Mouse (Mus musculus) lung, adult 2 months (tissue): ENCODE data around the gene Tor3a.

Experiments
- CTCF ChIP-seq: fragments of 200-500 bp; IDR thresholded peaks from 2 replicates; pipeline ENCODE4 v1.5.1; 2011; ENCODE audit warnings: mild to moderate bottlenecking, low read length, control low read depth; ENCODE audit not compliant: insufficient read depth
- POLR2A ChIP-seq: fragments of 200-500 bp; IDR thresholded peaks from 2 replicates; pipeline ENCODE4 v1.6.1; 2011; ENCODE audit warnings: low read depth, mild to moderate bottlenecking, control low read depth, low read length, borderline replicate concordance; ENCODE audit errors: extremely low read depth

- TF ChIP-seq CTCF, result no peak
- TF ChIP-seq POLR2A, result no peak
Observed at GRCm38 (mm10) chr1:156642813-156643212, 31.3 kb downstream of the Tor3a start.
